In genomic region chr19:4498062-4498933, GRCm38 (mm10) we compare ENCODE assay signal across 9 mouse cellular contexts. TPM values are rescaled to one million over a fixed set of nuclear protein-coding genes. Genes with fewer than 3 reads are reported as not detected.
DNase-seq lines count a peak whose midpoint lies in the region; ATAC-seq and TF ChIP-seq lines count a peak whose summit lies in the region.
"Had no signal": no experiment of that assay in that cellular context is flagged by ENCODE, and none has a peak within 500 bp of the region (broad histone marks: within the 10 kb centered on the region; RNA-seq: fewer than 3 reads in every experiment).

TSS of gene 2010003K11Rik (minus strand) at chr19:4498583.

- H3K9me3 ChIP-seq in liver, embryonic 12.5 days (replicated peaks) = no peaks in the 10 kb centered on the region
- no peaks in the 10 kb centered on the region for H3K9me3 ChIP-seq in liver, embryonic 11.5 days (ENCODE audit: control insufficient read depth, low read length)
- H3K9me3 ChIP-seq in intestine, postnatal 0 days (ENCODE audit: control insufficient read depth) = no peaks in the 10 kb centered on the region
- H3K9me3 ChIP-seq in neural tube, embryonic 12.5 days = no peaks in the 10 kb centered on the region
- H3K9me3 ChIP-seq: megakaryocyte, embryonic 14.5 days had no signal

- no peak within 1 kb of the TSS for H3K4me3 ChIP-seq in liver, embryonic 12.5 days
- no peak within 1 kb of the TSS for H3K4me3 ChIP-seq in liver, embryonic 11.5 days (ENCODE audit: low read depth, low read length)
- no peak within 1 kb of the TSS for H3K4me3 ChIP-seq in brown adipose tissue, adult 24 weeks (ENCODE audit: insufficient read depth, low read depth, low read length)
- peak within 1 kb of the TSS; percentile 37 for H3K4me3 ChIP-seq in intestine, postnatal 0 days (ENCODE audit: low read depth, low read length)
- no peak within 1 kb of the TSS for H3K4me3 ChIP-seq in neural tube, embryonic 12.5 days
- H3K4me3 ChIP-seq: megakaryocyte, embryonic 14.5 days had no signal

- peak; percentile 10; the same call in 1 of the 2 replicates for ATAC-seq in liver, embryonic 12.5 days
- ATAC-seq in liver, embryonic 11.5 days (replicated peaks; ENCODE audit: low FRiP score) = no peak
- peak; percentile 73 for ATAC-seq in intestine, postnatal 0 days
- no peak for ATAC-seq in neural tube, embryonic 12.5 days (ENCODE audit: low FRiP score, low read depth)

- no peak for TF ChIP-seq CTCF in intestine, postnatal 0 days (IDR thresholded peaks at IDR 0.05; ENCODE audit: low read depth)

- no peak within 1 kb of the TSS for H3K27ac ChIP-seq in liver, embryonic 12.5 days
- H3K27ac ChIP-seq in liver, embryonic 11.5 days (ENCODE audit: low read depth, low read length) = no peak within 1 kb of the TSS
- peak within 1 kb of the TSS; percentile 90 for H3K27ac ChIP-seq in brown adipose tissue, adult 24 weeks (replicated peaks; ENCODE audit: low read depth, low read length)
- peak within 1 kb of the TSS; percentile 92 for H3K27ac ChIP-seq in intestine, postnatal 0 days (ENCODE audit: low read depth, low read length)
- H3K27ac ChIP-seq in neural tube, embryonic 12.5 days = no peak within 1 kb of the TSS

- no peaks in the 10 kb centered on the region for H3K36me3 ChIP-seq in liver, embryonic 12.5 days
- H3K36me3 ChIP-seq in liver, embryonic 11.5 days (ENCODE audit: control insufficient read depth, insufficient read depth, low read length) = no peaks in the 10 kb centered on the region
- no peaks in the 10 kb centered on the region for H3K36me3 ChIP-seq in intestine, postnatal 0 days (ENCODE audit: control insufficient read depth, insufficient read depth)
- no peaks in the 10 kb centered on the region for H3K36me3 ChIP-seq in neural tube, embryonic 12.5 days

- no peak within 1 kb of the TSS for H3K9ac ChIP-seq in liver, embryonic 12.5 days
- H3K9ac ChIP-seq in liver, embryonic 11.5 days (ENCODE audit: low read depth, low read length) = no peak within 1 kb of the TSS; the same call in 1 of the 2 replicates
- H3K9ac ChIP-seq in intestine, postnatal 0 days (ENCODE audit: low read depth, low read length) = peak within 1 kb of the TSS; percentile 64
- no peak within 1 kb of the TSS for H3K9ac ChIP-seq in neural tube, embryonic 12.5 days

- peaks cover 5% of the 10 kb centered on the region; the same call in 1 of the 2 replicates for H3K27me3 ChIP-seq in liver, embryonic 12.5 days (replicated peaks)
- H3K27me3 ChIP-seq in liver, embryonic 11.5 days (replicated peaks; ENCODE audit: control insufficient read depth, insufficient read depth, low read length) = no peaks in the 10 kb centered on the region
- H3K27me3 ChIP-seq in intestine, postnatal 0 days (replicated peaks; ENCODE audit: control insufficient read depth, insufficient read depth, low read length) = no peaks in the 10 kb centered on the region
- no peaks in the 10 kb centered on the region for H3K27me3 ChIP-seq in neural tube, embryonic 12.5 days (replicated peaks)

- 0 out of 2 replicates have a peak within 1 kb of the TSS, but pooled peaks have one; percentile 1 for H3K4me2 ChIP-seq in liver, embryonic 12.5 days
- no peak within 1 kb of the TSS for H3K4me2 ChIP-seq in liver, embryonic 11.5 days
- peak within 1 kb of the TSS; percentile 59 for H3K4me2 ChIP-seq in intestine, postnatal 0 days (replicated peaks; ENCODE audit: low read depth)
- H3K4me2 ChIP-seq in neural tube, embryonic 12.5 days (replicated peaks) = peak within 1 kb of the TSS; percentile 20

- 63% methylated on average over 16 of the region's 16 CpGs for WGBS in liver, embryonic 12.5 days (ENCODE audit: insufficient replicate concordance)
- 61% methylated on average over 16 of the region's 16 CpGs for WGBS in liver, embryonic 11.5 days
- WGBS in intestine, postnatal 0 days = 44% methylated on average over 16 of the region's 16 CpGs
- WGBS in neural tube, embryonic 12.5 days = 59% methylated on average over 16 of the region's 16 CpGs

- peaks cover 19% of the 10 kb centered on the region for H3K4me1 ChIP-seq in liver, embryonic 12.5 days
- H3K4me1 ChIP-seq in liver, embryonic 11.5 days (replicated peaks; ENCODE audit: control insufficient read depth, insufficient read depth, low read length) = peaks cover 11% of the 10 kb centered on the region; the same call in 1 of the 2 replicates
- H3K4me1 ChIP-seq in brown adipose tissue, adult 24 weeks (ENCODE audit: control insufficient read depth, insufficient read depth, insufficient read length, low read length) = peaks cover 3% of the 10 kb centered on the region; the same call in 1 of the 2 replicates
- H3K4me1 ChIP-seq in intestine, postnatal 0 days (replicated peaks; ENCODE audit: control insufficient read depth, insufficient read depth, low read length) = peaks cover 4% of the 10 kb centered on the region; the same call in 1 of the 2 replicates
- peaks cover 6% of the 10 kb centered on the region; the same call in 1 of the 2 replicates for H3K4me1 ChIP-seq in neural tube, embryonic 12.5 days

- DNase-seq in liver, embryonic 11.5 days (ENCODE audit: low spot score) = no peak
- DNase-seq in right cerebral cortex, adult 2 months (ENCODE audit: low spot score in 2 of 2) = no peak
- DNase-seq in right cerebral cortex, adult 18-20 months = no peak
- no peak for DNase-seq in urinary bladder, postnatal 14 days (ENCODE audit: low spot score)

RNA-seq across cellular contexts. Expression of gene 2010003K11Rik, which starts in this region (rescaled TPM):
- polyA plus RNA-seq in liver, embryonic 12.5 days (2016; fragmentation: Nextera tagmentation; extraction: Ambion mirVana) = not detected in 2 replicates
- polyA plus RNA-seq in liver, embryonic 11.5 days (2014; fragmentation: Nextera tagmentation; extraction: Ambion mirVana) = 0.14 TPM in 1 of 2 replicates, not detected in the other
- 30.6 and 32.3 TPM in 2 replicates for polyA plus RNA-seq in brown adipose tissue, adult 24 weeks (2012; ENCODE audit: insufficient read depth, insufficient read length, missing spikeins)
- polyA plus RNA-seq in intestine, postnatal 0 days (2015; fragmentation: Nextera tagmentation; extraction: Ambion mirVana) = 156 and 165 TPM in 2 replicates
- polyA plus RNA-seq in neural tube, embryonic 12.5 days (2016; fragmentation: Nextera tagmentation; extraction: Ambion mirVana) = not detected in 2 replicates

Comparison
In these comparisons a context has a peak if more than half of its experiments do, and no peak if none do; other contexts are left out.
1. RNA of gene 2010003K11Rik (polyA plus RNA-seq): 156 to 165 TPM in intestine, postnatal 0 days and 30.6 to 32.3 TPM in brown adipose tissue, adult 24 weeks; 0.14 TPM in liver, embryonic 11.5 days, not detected in liver, embryonic 12.5 days and not detected in neural tube, embryonic 12.5 days; every median in the first group is over 10 times any median in the second.
2. Peak in ATAC-seq and H3K4me2 ChIP-seq in liver, embryonic 12.5 days; RNA of the gene not detected or under 1 TPM.
3. H3K27ac ChIP-seq: peak in brown adipose tissue, adult 24 weeks (single experiment) and intestine, postnatal 0 days (single experiment); none in liver, embryonic 12.5 days (single experiment), liver, embryonic 11.5 days (single experiment) and neural tube, embryonic 12.5 days (single experiment).